Mouse (Mus musculus) forebrain, embryonic 16.5 days (tissue): ENCODE measurements at regions not wholly inside any gene's neighbourhood (a gene's known extent, or its start where the extent isn't known, plus 50 kb on each side); places are given as distances from the start of the nearest gene placed in this dataset.

Experiments
- ATAC-seq: fragments of 200-750 bp; cut with Nextera tagmentation; 2 replicates; pipeline ENCODE4 v1.8.0; 2017; ENCODE audit warnings: mild to moderate bottlenecking, moderate library complexity
- H3K27ac ChIP-seq: fragments of 300-500 bp; sonication (generic); 2 replicates; pipeline ENCODE4 v1.5.1; 2014; ENCODE audit warnings: low read length, control low read depth
- H3K27me3 ChIP-seq: fragments of 300-500 bp; sonication (generic); replicated peaks from 2 replicates; pipeline ENCODE4 v1.6.1; 2014; ENCODE audit warnings: low read length; ENCODE audit not compliant: control insufficient read depth, insufficient read depth
- H3K36me3 ChIP-seq: fragments of 300-500 bp; sonication (generic); 2 replicates; pipeline ENCODE4 v1.6.1; 2014; ENCODE audit not compliant: control insufficient read depth, insufficient read depth
- H3K4me1 ChIP-seq: fragments of 300-500 bp; sonication (generic); replicated peaks from 2 replicates; pipeline ENCODE4 v1.6.1; 2014; ENCODE audit warnings: low read length; ENCODE audit not compliant: control insufficient read depth, insufficient read depth
- H3K4me2 ChIP-seq: fragments of 300-500 bp; sonication (generic); 2 replicates; pipeline ENCODE4 v1.6.1; 2014; ENCODE audit warnings: mild to moderate bottlenecking, low read length, control low read depth
- H3K4me3 ChIP-seq: fragments of 300-500 bp; sonication (generic); replicated peaks from 2 replicates; pipeline ENCODE4 v1.5.1; 2014; ENCODE audit warnings: mild to moderate bottlenecking, low read length, control low read depth
- H3K9ac ChIP-seq: fragments of 300-500 bp; sonication (generic); replicated peaks from 2 replicates; pipeline ENCODE4 v1.6.1; 2014; ENCODE audit warnings: low read depth, low read length, control low read depth
- H3K9me3 ChIP-seq: fragments of 300-500 bp; sonication (generic); 2 replicates; pipeline ENCODE4 v1.6.1; 2016; ENCODE audit warnings: low read length; ENCODE audit not compliant: control insufficient read depth
- WGBS: fragments of 180-500 bp; shearing (Covaris S2); extraction: QIAGEN DNeasy Blood & Tissue Kit; methylation state at CpG from one replicate; pipeline ENCODE4 v1.1.7; 2014; 5-methylcytosine and 5-hydroxymethylcytosine counted together

- H3K27ac ChIP-seq, result no peak overlapping the region
Observed at GRCm38 (mm10) chr1:190483366-190483765, 312.9 kb upstream of the Prox1 start.

GRCm38 (mm10) chr1:190481071-190481470 lies 310.6 kb upstream of the Prox1 start:
- H3K4me3 ChIP-seq, result no peak overlapping the region
- H3K36me3 ChIP-seq, result no peaks in the 10 kb centered on the region
- 78% methylated on average over 11 of the region's 11 CpGs for WGBS
- H3K9me3 ChIP-seq, result peaks cover 6% of the 10 kb centered on the region
- H3K9ac ChIP-seq, result no peak overlapping the region
- no peaks in the 10 kb centered on the region for H3K27me3 ChIP-seq
- no peaks in the 10 kb centered on the region for H3K4me1 ChIP-seq
- no peak for ATAC-seq
- no peak overlapping the region for H3K27ac ChIP-seq
- no peak overlapping the region for H3K4me2 ChIP-seq

More at GRCm38 (mm10) chr1:190483366-190483765, 312.9 kb upstream of the Prox1 start:
- Histone ChIP-seq H3K27me3 (no peaks in the 10 kb centered on the region), H3K4me3 (no peak overlapping the region), H3K4me2 (no peak overlapping the region), H3K36me3 (no peaks in the 10 kb centered on the region), H3K9me3 (peaks cover 6% of the 10 kb centered on the region), H3K4me1 (no peaks in the 10 kb centered on the region), H3K9ac (no peak overlapping the region)
- ATAC-seq, result no peak
- 92% methylated on average over 13 of the region's 13 CpGs for WGBS

- ATAC-seq, result no peak
- Histone ChIP-seq H3K36me3 (no peaks in the 10 kb centered on the region), H3K4me3 (no peak overlapping the region), H3K4me1 (no peaks in the 10 kb centered on the region), H3K9me3 (peaks cover 6% of the 10 kb centered on the region), H3K9ac (no peak overlapping the region), H3K4me2 (no peak overlapping the region), H3K27ac (no peak overlapping the region), H3K27me3 (no peaks in the 10 kb centered on the region)
- WGBS, result 67% methylated on average over 9 of the region's 9 CpGs
Observed at GRCm38 (mm10) chr1:190480601-190481000, 310.1 kb upstream of the Prox1 start.

GRCm38 (mm10) chr1:190472761-190473160 lies 302.2 kb upstream of the Prox1 start:
- Histone ChIP-seq H3K9me3 (no peaks in the 10 kb centered on the region), H3K36me3 (no peaks in the 10 kb centered on the region), H3K27ac (no peak overlapping the region), H3K4me2 (no peak overlapping the region), H3K9ac (no peak overlapping the region), H3K4me1 (no peaks in the 10 kb centered on the region), H3K4me3 (no peak overlapping the region), H3K27me3 (no peaks in the 10 kb centered on the region)
- no peak for ATAC-seq
- 91% methylated on average over 8 of the region's 8 CpGs for WGBS

- WGBS, result 84% methylated on average over 9 of the region's 9 CpGs
- ATAC-seq, result no peak
- no peak overlapping the region for H3K9ac ChIP-seq
Observed at GRCm38 (mm10) chr1:190470336-190470735, 299.8 kb upstream of the Prox1 start.

GRCm38 (mm10) chr1:190457541-190458061 lies 287.1 kb upstream of the Prox1 start:
- Histone ChIP-seq H3K4me1 (peaks cover 6% of the 10 kb centered on the region), H3K27me3 (no peaks in the 10 kb centered on the region), H3K4me3 (no peak overlapping the region), H3K9me3 (no peaks in the 10 kb centered on the region), H3K36me3 (no peaks in the 10 kb centered on the region), H3K9ac (no peak overlapping the region), H3K4me2 (no peak overlapping the region), H3K27ac (no peak overlapping the region)
- 30% methylated on average over 12 of the region's 12 CpGs for WGBS
- ATAC-seq, result peak; percentile 55; the same call in 1 of the 2 replicates

More at GRCm38 (mm10) chr1:190470336-190470735, 299.8 kb upstream of the Prox1 start:
- no peaks in the 10 kb centered on the region for H3K9me3 ChIP-seq
- no peak overlapping the region for H3K4me3 ChIP-seq
- no peaks in the 10 kb centered on the region for H3K36me3 ChIP-seq
- no peak overlapping the region for H3K27ac ChIP-seq
- no peaks in the 10 kb centered on the region for H3K27me3 ChIP-seq
- H3K4me1 ChIP-seq, result no peaks in the 10 kb centered on the region
- no peak overlapping the region for H3K4me2 ChIP-seq

GRCm38 (mm10) chr1:190453549-190453948 lies 283.0 kb upstream of the Prox1 start:
- H3K4me1 ChIP-seq, result peaks cover 6% of the 10 kb centered on the region
- H3K4me2 ChIP-seq, result no peak overlapping the region
- 90% methylated on average over 10 of the region's 10 CpGs for whole genome bisulfite sequencing
- H3K9ac ChIP-seq, result no peak overlapping the region
- no peak for ATAC-seq
- no peak overlapping the region for H3K27ac ChIP-seq
- no peaks in the 10 kb centered on the region for H3K9me3 ChIP-seq
- no peaks in the 10 kb centered on the region for H3K27me3 ChIP-seq
- H3K36me3 ChIP-seq, result no peaks in the 10 kb centered on the region
- H3K4me3 ChIP-seq, result no peak overlapping the region

GRCm38 (mm10) chr1:190452115-190452842 lies 281.8 kb upstream of the Prox1 start:
- Histone ChIP-seq H3K27me3 (no peaks in the 10 kb centered on the region), H3K36me3 (no peaks in the 10 kb centered on the region), H3K27ac (no peak overlapping the region), H3K4me3 (no peak overlapping the region), H3K9me3 (no peaks in the 10 kb centered on the region), H3K4me2 (no peak overlapping the region), H3K9ac (no peak overlapping the region), H3K4me1 (no peaks in the 10 kb centered on the region; the same call in 1 of the 2 replicates)
- no peak for ATAC-seq
- WGBS, result 61% methylated on average over 11 of the region's 11 CpGs

- H3K27me3 ChIP-seq, result no peaks in the 10 kb centered on the region
- H3K36me3 ChIP-seq, result no peaks in the 10 kb centered on the region
- no peaks in the 10 kb centered on the region for H3K9me3 ChIP-seq
- H3K27ac ChIP-seq, result no peak overlapping the region
- no peak for ATAC-seq
- WGBS, result 30% methylated on average over 8 of the region's 8 CpGs
- H3K9ac ChIP-seq, result no peak overlapping the region
- no peak overlapping the region for H3K4me3 ChIP-seq
- H3K4me1 ChIP-seq, result no peaks in the 10 kb centered on the region
- no peak overlapping the region for H3K4me2 ChIP-seq
Observed at GRCm38 (mm10) chr1:190448263-190448662, 277.7 kb upstream of the Prox1 start.
